Mouse (Mus musculus): ENCODE measurements around the gene Abcd3.
"Not testable (repeated sequence)": the region's sequence is repeated elsewhere in the genome, so short reads cannot be mapped to it uniquely, and the experiment has no call there.

Gene Abcd3

DNA sequence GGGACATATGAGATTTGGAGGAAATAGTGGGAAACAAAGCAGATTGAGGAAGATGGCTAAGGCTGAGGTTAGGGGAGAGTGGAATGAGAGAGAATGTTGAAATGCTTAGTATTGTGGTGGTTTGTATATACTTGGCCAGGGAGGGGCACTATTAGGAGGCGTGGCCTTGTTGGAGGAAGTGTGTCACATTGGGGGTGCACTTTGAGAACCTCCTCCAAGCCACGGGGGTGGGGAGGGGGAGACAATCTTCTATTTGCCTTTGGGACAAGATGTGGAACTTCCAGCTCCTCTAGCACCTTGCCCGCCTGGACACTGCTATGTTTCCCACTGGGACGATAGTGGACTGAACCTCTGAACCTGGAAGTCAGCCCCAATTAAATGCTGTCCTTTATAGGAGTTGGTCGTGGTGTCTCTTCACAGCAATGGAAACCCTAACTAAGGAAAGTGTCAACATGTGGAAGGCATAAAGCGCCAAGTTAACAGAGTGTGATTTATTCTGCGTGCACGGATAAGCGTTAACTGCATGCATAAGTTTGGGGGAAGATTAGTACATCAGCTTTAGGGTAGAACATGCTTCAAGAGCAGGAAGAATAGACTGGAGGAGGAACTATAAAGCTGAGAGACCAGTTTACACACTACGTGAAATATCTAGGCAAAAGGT lies 3.8 kb upstream of the Abcd3 start:
- no peak for DNase-seq (ENCODE audit: low spot score in 2 of 2)

- no peak for DNase-seq (ENCODE audit: low spot score in 2 of 2)
Measured at GRCm38 (mm10) chr3:121815549-121816235, 590 bp upstream of the Abcd3 start.

GRCm38 (mm10) chr3:121814413-121814864 lies 663 bp downstream of the Abcd3 start:
- DNase-seq (ENCODE audit: low spot score in 2 of 2): peak; percentile 5 to 8

GRCm38 (mm10) chr3:121813834-121814233 lies 1.3 kb downstream of the Abcd3 start:
- DNase-seq (ENCODE audit: low spot score in 2 of 2): no peak

DNA sequence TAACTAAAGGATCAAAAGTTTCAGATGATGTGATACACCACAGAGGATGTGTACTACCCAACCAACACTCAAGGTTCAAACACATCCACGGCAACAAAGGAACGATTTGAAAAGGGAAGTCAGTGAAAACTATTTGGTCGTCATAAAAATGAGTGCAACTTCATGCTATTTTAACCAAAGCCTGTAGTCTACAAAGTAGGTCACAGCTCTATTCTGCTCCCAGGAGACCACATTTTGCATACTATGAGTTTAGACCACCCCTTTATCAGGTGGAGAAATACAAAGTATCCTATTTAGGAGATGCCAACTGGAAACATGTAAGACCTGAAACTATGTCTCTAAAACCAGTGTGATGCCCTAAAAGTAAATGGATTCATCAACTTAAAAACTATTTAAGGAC lies 6.9 kb downstream of the Abcd3 start:
- no peak for DNase-seq (ENCODE audit: low spot score in 2 of 2)

GRCm38 (mm10) chr3:121794214-121794613 lies 20.9 kb downstream of the Abcd3 start:
- no peak for DNase-seq (ENCODE audit: low spot score in 2 of 2)

- DNase-seq (ENCODE audit: low spot score in 2 of 2): no peak
Measured at GRCm38 (mm10) chr3:121792246-121792645, 22.9 kb downstream of the Abcd3 start.

- DNase-seq (ENCODE audit: low spot score in 2 of 2): no peak
Measured at GRCm38 (mm10) chr3:121790442-121790841, 24.7 kb downstream of the Abcd3 start.

GRCm38 (mm10) chr3:121789790-121790189 lies 25.3 kb downstream of the Abcd3 start:
- DNase-seq (ENCODE audit: low spot score in 2 of 2): no peak

GRCm38 (mm10) chr3:121783020-121783419 lies 32.1 kb downstream of the Abcd3 start:
- DNase-seq (ENCODE audit: low spot score in 2 of 2): peak; percentile 15 to 55

- DNase-seq (ENCODE audit: low spot score in 2 of 2): peak; percentile 16 to 35
Measured at GRCm38 (mm10) chr3:121777943-121778342, 37.2 kb downstream of the Abcd3 start.

- not testable (repeated sequence) for DNase-seq (ENCODE audit: low spot score in 2 of 2)
Measured at GRCm38 (mm10) chr3:121773336-121773735, 41.8 kb downstream of the Abcd3 start.

DNA sequence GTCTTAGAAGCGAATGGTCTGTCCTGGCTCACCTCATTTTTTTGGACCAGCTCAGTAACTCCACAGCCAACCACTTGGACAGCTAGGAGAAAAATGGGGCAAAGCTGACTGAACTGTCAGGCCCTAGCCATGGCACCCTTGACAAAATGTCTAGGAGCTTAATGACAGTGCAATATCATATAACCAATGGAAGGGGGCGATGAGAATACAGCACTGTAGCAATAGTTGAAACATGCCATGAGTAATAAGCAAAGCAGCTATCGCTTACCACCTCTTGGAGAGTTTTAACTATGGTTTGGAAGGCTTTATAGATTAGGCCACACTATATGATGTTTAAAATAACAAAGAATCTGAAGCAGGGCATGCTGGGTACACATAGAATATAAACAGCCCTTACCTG lies 46.3 kb downstream of the Abcd3 start:
- no peak for DNase-seq (ENCODE audit: low spot score in 2 of 2)

DNA sequence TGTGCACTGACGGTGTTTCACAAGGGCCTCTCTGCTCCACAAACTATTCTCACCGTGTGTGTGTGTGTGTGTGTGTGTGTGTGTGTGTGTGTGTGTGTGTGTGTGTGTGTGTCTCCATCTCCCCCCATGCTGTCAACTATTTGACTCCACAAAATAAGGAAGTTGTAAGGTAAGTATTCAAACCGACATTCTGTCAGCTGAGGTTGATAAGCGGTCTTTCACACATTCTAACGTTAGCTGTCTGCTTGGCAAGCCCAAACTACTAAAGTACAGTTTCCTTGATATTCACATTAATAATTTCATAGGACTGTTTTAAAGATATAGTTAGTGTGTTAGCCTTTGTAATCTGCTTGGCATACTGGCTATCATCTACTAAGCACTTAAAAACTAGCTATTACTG lies 48.3 kb downstream of the Abcd3 start:
- no peak for DNase-seq (ENCODE audit: low spot score in 2 of 2)

- DNase-seq (ENCODE audit: low spot score in 2 of 2): no peak
Measured at GRCm38 (mm10) chr3:121766048-121766447, 49.1 kb downstream of the Abcd3 start.

- DNase-seq (ENCODE audit: low spot score in 2 of 2): no peak
Measured at GRCm38 (mm10) chr3:121762056-121762852, 52.8 kb downstream of the Abcd3 start.

- DNase-seq (ENCODE audit: low spot score in 2 of 2): no peak
Measured at GRCm38 (mm10) chr3:121758373-121758772, 56.7 kb downstream of the Abcd3 start.

GRCm38 (mm10) chr3:121755152-121755551 lies 60.0 kb downstream of the Abcd3 start:
- DNase-seq (ENCODE audit: low spot score in 2 of 2): no peak

GRCm38 (mm10) chr3:121754319-121755090 lies 60.6 kb downstream of the Abcd3 start:
- DNase-seq (ENCODE audit: low spot score in 2 of 2): not testable (repeated sequence)

- not testable (repeated sequence) for DNase-seq (ENCODE audit: low spot score in 2 of 2)
Measured at GRCm38 (mm10) chr3:121741186-121741848, 73.8 kb downstream of the Abcd3 start.

Data from natural killer cell, adult 2 months (primary cell).